Mouse (Mus musculus) midbrain, embryonic 10.5 days (tissue): ENCODE data around the gene Irf9. TPM values are rescaled to one million over a fixed set of nuclear protein-coding genes. Genes with fewer than 3 reads are reported as not detected.

Experiments
- polyA plus RNA-seq: library from polyadenylated mRNA; unstranded; fragments of >200 nt; fragmentation: Nextera tagmentation; extraction: Ambion mirVana; gene quantifications from 2 replicates; pipeline ENCODE4 v1.2.1, GENCODE M21; 2016

The Irf9 gene
- polyA plus RNA-seq, 1 experiment from 2014 or later, result 6.5 TPM

Other genes with a start within 250 kb of the Irf9 start
- gene Dhrs4, start 124.8 kb upstream of the Irf9 start, polyA plus RNA-seq, result 60.9 and 64.5 TPM in 2 replicates
- gene Carmil3, start 112.9 kb upstream of the Irf9 start, polyA plus RNA-seq, result 5.2 and 6.6 TPM in 2 replicates
- gene Cpne6, start 93.1 kb upstream of the Irf9 start, polyA plus RNA-seq, result 0.36 and 0.48 TPM in 2 replicates
- gene Nrl, start 78.6 kb upstream of the Irf9 start, polyA plus RNA-seq, result not detected in 2 replicates
- 16.5 and 18.5 TPM in 2 replicates for gene Pck2, start 63.3 kb upstream of the Irf9 start, polyA plus RNA-seq
- gene Dcaf11, start 43.6 kb upstream of the Irf9 start, polyA plus RNA-seq, result 78.5 and 90.8 TPM in 2 replicates
- gene A730061H03Rik, start 43.2 kb upstream of the Irf9 start, polyA plus RNA-seq, result 0.30 TPM in 1 of 2 replicates, not detected in the other
- 0.14 and 0.25 TPM in 2 replicates for gene Fitm1, start 28.0 kb upstream of the Irf9 start, polyA plus RNA-seq
- gene Psme1, start 25.4 kb upstream of the Irf9 start, polyA plus RNA-seq, result 88.7 and 97.9 TPM in 2 replicates
- 7.9 and 8.0 TPM in 2 replicates for gene Emc9, start 18.3 kb upstream of the Irf9 start, polyA plus RNA-seq
- 171 and 184 TPM in 2 replicates for gene Psme2, start 12.5 kb upstream of the Irf9 start, polyA plus RNA-seq
- gene Rnf31, start 11.9 kb upstream of the Irf9 start, polyA plus RNA-seq, result 15.4 and 21.0 TPM in 2 replicates
- 4.1 and 5.5 TPM in 2 replicates for gene Rec8, start 14.5 kb downstream of the Irf9 start, polyA plus RNA-seq
- 94.1 and 100 TPM in 2 replicates for gene Ipo4, start 32.4 kb downstream of the Irf9 start, polyA plus RNA-seq
- 1.1 and 1.2 TPM in 2 replicates for gene Gm49378, start 34.3 kb downstream of the Irf9 start, polyA plus RNA-seq
- 74.7 and 77.1 TPM in 2 replicates for gene Tm9sf1, start 40.2 kb downstream of the Irf9 start, polyA plus RNA-seq
- 0.75 and 0.79 TPM in 2 replicates for gene Tssk4, start 46.6 kb downstream of the Irf9 start, polyA plus RNA-seq
- 65.3 and 72.9 TPM in 2 replicates for gene Mdp1, start 56.9 kb downstream of the Irf9 start, polyA plus RNA-seq
- gene Gmpr2, start 68.4 kb downstream of the Irf9 start, polyA plus RNA-seq, result 63.5 and 65.0 TPM in 2 replicates
- 610 and 632 TPM in 2 replicates for gene Nedd8, start 68.6 kb downstream of the Irf9 start, polyA plus RNA-seq
- 70.5 and 74.5 TPM in 2 replicates for gene Tinf2, start 78.2 kb downstream of the Irf9 start, polyA plus RNA-seq
- gene Tgm1, start 110.4 kb downstream of the Irf9 start, polyA plus RNA-seq, result 0.27 and 0.42 TPM in 2 replicates
- 30.1 and 34.4 TPM in 2 replicates for gene Rabggta, start 118.7 kb downstream of the Irf9 start, polyA plus RNA-seq
- gene Dhrs1, start 142.1 kb downstream of the Irf9 start, polyA plus RNA-seq, result 67.6 and 71.2 TPM in 2 replicates
- 50.6 and 60.8 TPM in 2 replicates for gene Nop9, start 142.1 kb downstream of the Irf9 start, polyA plus RNA-seq
- gene Cideb, start 154.9 kb downstream of the Irf9 start, polyA plus RNA-seq, result 0.22 and 0.23 TPM in 2 replicates
- gene Ltb4r2, start 157.9 kb downstream of the Irf9 start, polyA plus RNA-seq, result 0.06 and 0.22 TPM in 2 replicates
- gene Ltb4r1, start 162.4 kb downstream of the Irf9 start, polyA plus RNA-seq, result 0.25 and 0.30 TPM in 2 replicates
- 5.4 and 6.5 TPM in 2 replicates for gene Adcy4, start 180.5 kb downstream of the Irf9 start, polyA plus RNA-seq
- 6.9 and 7.1 TPM in 2 replicates for gene Ripk3, start 185.3 kb downstream of the Irf9 start, polyA plus RNA-seq
- gene Nfatc4, start 219.6 kb downstream of the Irf9 start, polyA plus RNA-seq, result 22.0 and 24.6 TPM in 2 replicates